Mouse (Mus musculus): ENCODE measurements around the gene Klhl12. TPM values are rescaled to one million over a fixed set of nuclear protein-coding genes. Genes with fewer than 3 reads are reported as not detected.
"Not testable (repeated sequence)": the region's sequence is repeated elsewhere in the genome, so short reads cannot be mapped to it uniquely, and the experiment has no call there.

Klhl12 gene
- polyA plus RNA-seq, 1 experiment from 2014 or later = 20.5 TPM

- ATAC-seq = no peak
- no peaks in the 10 kb centered on the region for H3K4me1 ChIP-seq (ENCODE audit: control insufficient read depth, insufficient read depth, low read length)
- H3K4me2 ChIP-seq (ENCODE audit: low read depth, low read length) = no peak overlapping the region
- peaks cover 14% of the 10 kb centered on the region for H3K36me3 ChIP-seq (ENCODE audit: control insufficient read depth, insufficient read depth, low read length)
- WGBS = 85% methylated on average over 8 of the region's 8 CpGs
- no peak overlapping the region for H3K9ac ChIP-seq (ENCODE audit: low read depth, low read length)
- no peaks in the 10 kb centered on the region for H3K9me3 ChIP-seq (ENCODE audit: control insufficient read depth, low read length)
- H3K4me3 ChIP-seq (ENCODE audit: low read length) = no peak overlapping the region
- no peaks in the 10 kb centered on the region for H3K27me3 ChIP-seq (replicated peaks; ENCODE audit: control insufficient read depth, insufficient read depth, low read length)
- no peak overlapping the region for H3K27ac ChIP-seq (ENCODE audit: low read length)
Measured at GRCm38 (mm10) chr1:134506201-134506600, 50.9 kb downstream of the Klhl12 start.

GRCm38 (mm10) chr1:134510018-134510417 lies 54.7 kb downstream of the Klhl12 start:
- ATAC-seq = no peak
- peaks cover 12% of the 10 kb centered on the region for H3K4me1 ChIP-seq (ENCODE audit: control insufficient read depth, insufficient read depth, low read length)
- H3K9ac ChIP-seq (ENCODE audit: low read depth, low read length) = no peak overlapping the region
- no peaks in the 10 kb centered on the region for H3K27me3 ChIP-seq (replicated peaks; ENCODE audit: control insufficient read depth, insufficient read depth, low read length)
- WGBS = 61% methylated on average over 7 of the region's 7 CpGs
- H3K36me3 ChIP-seq (ENCODE audit: control insufficient read depth, insufficient read depth, low read length) = peaks cover 14% of the 10 kb centered on the region
- no peak overlapping the region for H3K4me3 ChIP-seq (ENCODE audit: low read length)
- no peaks in the 10 kb centered on the region for H3K9me3 ChIP-seq (ENCODE audit: control insufficient read depth, low read length)
- no peak overlapping the region for H3K4me2 ChIP-seq (ENCODE audit: low read depth, low read length)
- H3K27ac ChIP-seq (ENCODE audit: low read length) = no peak overlapping the region

GRCm38 (mm10) chr1:134512183-134512582 lies 56.9 kb downstream of the Klhl12 start:
- WGBS = 59% methylated on average over 4 of the region's 4 CpGs
- H3K4me2 ChIP-seq (ENCODE audit: low read depth, low read length) = no peak overlapping the region
- no peak for ATAC-seq
- peaks cover 15% of the 10 kb centered on the region for H3K4me1 ChIP-seq (ENCODE audit: control insufficient read depth, insufficient read depth, low read length)
- no peak overlapping the region for H3K4me3 ChIP-seq (ENCODE audit: low read length)
- no peak overlapping the region for H3K9ac ChIP-seq (ENCODE audit: low read depth, low read length)
- no peaks in the 10 kb centered on the region for H3K27me3 ChIP-seq (replicated peaks; ENCODE audit: control insufficient read depth, insufficient read depth, low read length)
- no peak overlapping the region for H3K27ac ChIP-seq (ENCODE audit: low read length)
- H3K36me3 ChIP-seq (ENCODE audit: control insufficient read depth, insufficient read depth, low read length) = peaks cover 8% of the 10 kb centered on the region
- no peaks in the 10 kb centered on the region for H3K9me3 ChIP-seq (ENCODE audit: control insufficient read depth, low read length)

GRCm38 (mm10) chr1:134512584-134512983 lies 57.3 kb downstream of the Klhl12 start:
- no peak for ATAC-seq
- Histone ChIP-seq H3K4me1 (ENCODE audit: control insufficient read depth, insufficient read depth, low read length) (peaks cover 15% of the 10 kb centered on the region), H3K9me3 (ENCODE audit: control insufficient read depth, low read length) (no peaks in the 10 kb centered on the region), H3K27me3 (replicated peaks; ENCODE audit: control insufficient read depth, insufficient read depth, low read length) (no peaks in the 10 kb centered on the region), H3K27ac (ENCODE audit: low read length) (no peak overlapping the region), H3K4me2 (ENCODE audit: low read depth, low read length) (peak overlapping the region; percentile 97; the same call in 1 of the 2 replicates), H3K9ac (ENCODE audit: low read depth, low read length) (no peak overlapping the region), H3K4me3 (ENCODE audit: low read length) (no peak overlapping the region), H3K36me3 (ENCODE audit: control insufficient read depth, insufficient read depth, low read length) (peaks cover 5% of the 10 kb centered on the region)
- WGBS = 65% methylated on average over 6 of the region's 6 CpGs

GRCm38 (mm10) chr1:134513312-134513860 lies 58.1 kb downstream of the Klhl12 start:
- 0 out of 2 replicates have a peak overlapping the region, but pooled peaks have one; percentile 4 for H3K27ac ChIP-seq (ENCODE audit: low read length)

GRCm38 (mm10) chr1:134513876-134514590 lies 58.7 kb downstream of the Klhl12 start:
- 45% methylated on average over 16 of the region's 16 CpGs for WGBS

More at GRCm38 (mm10) chr1:134513312-134513860, 58.1 kb downstream of the Klhl12 start:
- Histone ChIP-seq H3K9me3 (ENCODE audit: control insufficient read depth, low read length) (no peaks in the 10 kb centered on the region), H3K4me2 (ENCODE audit: low read depth, low read length) (peak overlapping the region; percentile 97), H3K36me3 (ENCODE audit: control insufficient read depth, insufficient read depth, low read length) (no peaks in the 10 kb centered on the region), H3K27me3 (replicated peaks; ENCODE audit: control insufficient read depth, insufficient read depth, low read length) (no peaks in the 10 kb centered on the region), H3K9ac (ENCODE audit: low read depth, low read length) (peak overlapping the region; percentile 73), H3K4me1 (ENCODE audit: control insufficient read depth, insufficient read depth, low read length) (peaks cover 15% of the 10 kb centered on the region), H3K4me3 (ENCODE audit: low read length) (peak overlapping the region; percentile 59)
- 2% methylated on average over 38 of the region's 38 CpGs for WGBS
- peak; percentile 82 for ATAC-seq

GRCm38 (mm10) chr1:134515891-134516290 lies 60.6 kb downstream of the Klhl12 start:
- H3K36me3 ChIP-seq (ENCODE audit: control insufficient read depth, insufficient read depth, low read length) = no peaks in the 10 kb centered on the region
- no peaks in the 10 kb centered on the region for H3K9me3 ChIP-seq (ENCODE audit: control insufficient read depth, low read length)
- H3K4me1 ChIP-seq (ENCODE audit: control insufficient read depth, insufficient read depth, low read length) = peaks cover 15% of the 10 kb centered on the region
- H3K4me2 ChIP-seq (ENCODE audit: low read depth, low read length) = no peak overlapping the region
- no peak overlapping the region for H3K27ac ChIP-seq (ENCODE audit: low read length)
- no peak for ATAC-seq
- H3K9ac ChIP-seq (ENCODE audit: low read depth, low read length) = no peak overlapping the region
- no peaks in the 10 kb centered on the region for H3K27me3 ChIP-seq (replicated peaks; ENCODE audit: control insufficient read depth, insufficient read depth, low read length)
- no peak overlapping the region for H3K4me3 ChIP-seq (ENCODE audit: low read length)
- 77% methylated on average over 2 of the region's 2 CpGs for WGBS

More at GRCm38 (mm10) chr1:134513876-134514590, 58.7 kb downstream of the Klhl12 start:
- Histone ChIP-seq H3K4me2 (ENCODE audit: low read depth, low read length) (peak overlapping the region; percentile 97), H3K36me3 (ENCODE audit: control insufficient read depth, insufficient read depth, low read length) (no peaks in the 10 kb centered on the region), H3K27ac (ENCODE audit: low read length) (no peak overlapping the region), H3K4me1 (ENCODE audit: control insufficient read depth, insufficient read depth, low read length) (peaks cover 15% of the 10 kb centered on the region), H3K9ac (ENCODE audit: low read depth, low read length) (peak overlapping the region; percentile 73), H3K4me3 (ENCODE audit: low read length) (peak overlapping the region; percentile 59), H3K27me3 (replicated peaks; ENCODE audit: control insufficient read depth, insufficient read depth, low read length) (no peaks in the 10 kb centered on the region), H3K9me3 (ENCODE audit: control insufficient read depth, low read length) (no peaks in the 10 kb centered on the region)
- ATAC-seq = no peak

- 28% methylated on average over 4 of the region's 4 CpGs for WGBS
- peak overlapping the region; percentile 33; the same call in 1 of the 2 replicates for H3K27ac ChIP-seq (ENCODE audit: low read length)
- no peak for ATAC-seq
Measured at GRCm38 (mm10) chr1:134516491-134517198, 61.3 kb downstream of the Klhl12 start.

GRCm38 (mm10) chr1:134517841-134518240 lies 62.5 kb downstream of the Klhl12 start:
- not testable (repeated sequence) for H3K27ac ChIP-seq (ENCODE audit: low read length); H3K4me3 ChIP-seq (ENCODE audit: low read length); H3K4me2 ChIP-seq (ENCODE audit: low read depth, low read length); H3K27me3 ChIP-seq (replicated peaks; ENCODE audit: control insufficient read depth, insufficient read depth, low read length); H3K9me3 ChIP-seq (ENCODE audit: control insufficient read depth, low read length); H3K36me3 ChIP-seq (ENCODE audit: control insufficient read depth, insufficient read depth, low read length); H3K9ac ChIP-seq (ENCODE audit: low read depth, low read length); ATAC-seq
- WGBS = 94% methylated on average over 14 of the region's 14 CpGs
- H3K4me1 ChIP-seq (ENCODE audit: control insufficient read depth, insufficient read depth, low read length) = peaks cover 25% of the 10 kb centered on the region

More at GRCm38 (mm10) chr1:134516491-134517198, 61.3 kb downstream of the Klhl12 start:
- H3K27me3 ChIP-seq (replicated peaks; ENCODE audit: control insufficient read depth, insufficient read depth, low read length) = no peaks in the 10 kb centered on the region
- H3K4me3 ChIP-seq (ENCODE audit: low read length) = no peak overlapping the region
- H3K9ac ChIP-seq (ENCODE audit: low read depth, low read length) = no peak overlapping the region
- H3K9me3 ChIP-seq (ENCODE audit: control insufficient read depth, low read length) = no peaks in the 10 kb centered on the region
- no peaks in the 10 kb centered on the region for H3K36me3 ChIP-seq (ENCODE audit: control insufficient read depth, insufficient read depth, low read length)
- H3K4me1 ChIP-seq (ENCODE audit: control insufficient read depth, insufficient read depth, low read length) = peaks cover 15% of the 10 kb centered on the region
- H3K4me2 ChIP-seq (ENCODE audit: low read depth, low read length) = no peak overlapping the region

All from intestine, embryonic 16.5 days (tissue).